Mouse (Mus musculus): ENCODE data around the gene Il1rn. TPM values are rescaled to one million over a fixed set of nuclear protein-coding genes. Genes with fewer than 3 reads are reported as not detected.
A peak's percentile ranks its signal among the peaks of the same experiment; 100 is the strongest.

The Il1rn gene
- polyA plus RNA-seq, 1 experiment from 2014 or later = 0.24 TPM

GRCm38 (mm10) chr2:24385111-24385961 lies 48.7 kb downstream of the Il1rn start:
- Histone ChIP-seq H3K4me2 (ENCODE audit: low read length) (no peak overlapping the region), H3K4me3 (ENCODE audit: low read depth, low read length) (no peak overlapping the region), H3K36me3 (ENCODE audit: control insufficient read depth, insufficient read depth, low read length) (no peaks in the 10 kb centered on the region), H3K4me1 (replicated peaks; ENCODE audit: control insufficient read depth, insufficient read depth, low read length) (no peaks in the 10 kb centered on the region; the same call in 1 of the 2 replicates), H3K27ac (ENCODE audit: low read depth) (no peak overlapping the region), H3K9ac (ENCODE audit: low read length) (no peak overlapping the region), H3K27me3 (replicated peaks; ENCODE audit: control insufficient read depth, insufficient read depth, low read length) (no peaks in the 10 kb centered on the region), H3K9me3 (ENCODE audit: control insufficient read depth, low read length) (no peaks in the 10 kb centered on the region)
- ATAC-seq (replicated peaks; ENCODE audit: low FRiP score, low TSS enrichment, low read depth) (peak; percentile 74), DNase-seq (ENCODE audit: low spot score) (peak; percentile 62)
- 72% methylated on average over 14 of the region's 14 CpGs for WGBS

- 89% methylated on average over 21 of the region's 21 CpGs for WGBS
- no peak overlapping the region for H3K4me2 ChIP-seq (ENCODE audit: low read length)
- H3K36me3 ChIP-seq (ENCODE audit: control insufficient read depth, insufficient read depth, low read length) = no peaks in the 10 kb centered on the region
- no peaks in the 10 kb centered on the region; the same call in 1 of the 2 replicates for H3K4me1 ChIP-seq (replicated peaks; ENCODE audit: control insufficient read depth, insufficient read depth, low read length)
- H3K27me3 ChIP-seq (replicated peaks; ENCODE audit: control insufficient read depth, insufficient read depth, low read length) = no peaks in the 10 kb centered on the region
- DNase-seq (ENCODE audit: low spot score) (peak; percentile 29), ATAC-seq (replicated peaks; ENCODE audit: low FRiP score, low TSS enrichment, low read depth) (no peak)
- H3K9ac ChIP-seq (ENCODE audit: low read length) = no peak overlapping the region
- no peaks in the 10 kb centered on the region for H3K9me3 ChIP-seq (ENCODE audit: control insufficient read depth, low read length)
- no peak overlapping the region for H3K27ac ChIP-seq (ENCODE audit: low read depth)
- no peak overlapping the region for H3K4me3 ChIP-seq (ENCODE audit: low read depth, low read length)
These were observed 49.7 kb downstream of the Il1rn start for GRCm38 (mm10) chr2:24386158-24386963.

GRCm38 (mm10) chr2:24386964-24387320 lies 50.3 kb downstream of the Il1rn start:
- Histone ChIP-seq H3K4me3 (ENCODE audit: low read depth, low read length) (no peak overlapping the region), H3K27me3 (replicated peaks; ENCODE audit: control insufficient read depth, insufficient read depth, low read length) (no peaks in the 10 kb centered on the region), H3K36me3 (ENCODE audit: control insufficient read depth, insufficient read depth, low read length) (no peaks in the 10 kb centered on the region), H3K9me3 (ENCODE audit: control insufficient read depth, low read length) (no peaks in the 10 kb centered on the region), H3K4me2 (ENCODE audit: low read length) (no peak overlapping the region), H3K4me1 (replicated peaks; ENCODE audit: control insufficient read depth, insufficient read depth, low read length) (no peaks in the 10 kb centered on the region; the same call in 1 of the 2 replicates), H3K9ac (ENCODE audit: low read length) (no peak overlapping the region), H3K27ac (ENCODE audit: low read depth) (no peak overlapping the region)
- WGBS = 89% methylated on average over 2 of the region's 2 CpGs
- ATAC-seq (replicated peaks; ENCODE audit: low FRiP score, low TSS enrichment, low read depth) (no peak), DNase-seq (ENCODE audit: low spot score) (peak; percentile 13)

GRCm38 (mm10) chr2:24387361-24388283 lies 51.0 kb downstream of the Il1rn start:
- H3K4me3 ChIP-seq (ENCODE audit: low read depth, low read length) = no peak overlapping the region

GRCm38 (mm10) chr2:24393251-24393650 lies 56.6 kb downstream of the Il1rn start:
- WGBS = 89% methylated on average over 2 of the region's 2 CpGs
- no peak for ATAC-seq (replicated peaks; ENCODE audit: low FRiP score, low TSS enrichment, low read depth)
- Histone ChIP-seq H3K4me1 (replicated peaks; ENCODE audit: control insufficient read depth, insufficient read depth, low read length) (no peaks in the 10 kb centered on the region), H3K27me3 (replicated peaks; ENCODE audit: control insufficient read depth, insufficient read depth, low read length) (no peaks in the 10 kb centered on the region), H3K4me2 (ENCODE audit: low read length) (no peak overlapping the region), H3K27ac (ENCODE audit: low read depth) (no peak overlapping the region), H3K9ac (ENCODE audit: low read length) (no peak overlapping the region), H3K36me3 (ENCODE audit: control insufficient read depth, insufficient read depth, low read length) (no peaks in the 10 kb centered on the region), H3K4me3 (ENCODE audit: low read depth, low read length) (no peak overlapping the region), H3K9me3 (ENCODE audit: control insufficient read depth, low read length) (no peaks in the 10 kb centered on the region)
- peak; percentile 27 for DNase-seq (ENCODE audit: low spot score)

More at GRCm38 (mm10) chr2:24387361-24388283, 51.0 kb downstream of the Il1rn start:
- WGBS = 82% methylated on average over 4 of the region's 4 CpGs
- ATAC-seq (replicated peaks; ENCODE audit: low FRiP score, low TSS enrichment, low read depth) (no peak), DNase-seq (ENCODE audit: low spot score) (peak; percentile 35)
- Histone ChIP-seq H3K9ac (ENCODE audit: low read length) (no peak overlapping the region), H3K27me3 (replicated peaks; ENCODE audit: control insufficient read depth, insufficient read depth, low read length) (no peaks in the 10 kb centered on the region), H3K9me3 (ENCODE audit: control insufficient read depth, low read length) (no peaks in the 10 kb centered on the region), H3K36me3 (ENCODE audit: control insufficient read depth, insufficient read depth, low read length) (no peaks in the 10 kb centered on the region), H3K4me1 (replicated peaks; ENCODE audit: control insufficient read depth, insufficient read depth, low read length) (no peaks in the 10 kb centered on the region; the same call in 1 of the 2 replicates), H3K27ac (ENCODE audit: low read depth) (no peak overlapping the region), H3K4me2 (ENCODE audit: low read length) (no peak overlapping the region)

GRCm38 (mm10) chr2:24397115-24397514 lies 60.5 kb downstream of the Il1rn start:
- H3K4me2 ChIP-seq (ENCODE audit: low read length) = no peak overlapping the region
- DNase-seq (ENCODE audit: low spot score) = peak; percentile 49
- 12% methylated on average over 2 of the region's 2 CpGs for WGBS

GRCm38 (mm10) chr2:24400711-24401110 lies 64.1 kb downstream of the Il1rn start:
- no peak overlapping the region for H3K27ac ChIP-seq (ENCODE audit: low read depth)
- no peak overlapping the region for H3K9ac ChIP-seq (ENCODE audit: low read length)
- H3K36me3 ChIP-seq (ENCODE audit: control insufficient read depth, insufficient read depth, low read length) = no peaks in the 10 kb centered on the region
- ATAC-seq (replicated peaks; ENCODE audit: low FRiP score, low TSS enrichment, low read depth) = no peak
- 93% methylated on average over 3 of the region's 3 CpGs for WGBS
- no peak for DNase-seq (ENCODE audit: low spot score)
- H3K9me3 ChIP-seq (ENCODE audit: control insufficient read depth, low read length) = no peaks in the 10 kb centered on the region
- 0 out of 2 replicates have a peak, but pooled peaks cover 4% of the 10 kb centered on the region for H3K4me1 ChIP-seq (replicated peaks; ENCODE audit: control insufficient read depth, insufficient read depth, low read length)
- H3K4me2 ChIP-seq (ENCODE audit: low read length) = no peak overlapping the region
- H3K4me3 ChIP-seq (ENCODE audit: low read depth, low read length) = no peak overlapping the region
- 0 out of 2 replicates have a peak, but pooled peaks cover 5% of the 10 kb centered on the region for H3K27me3 ChIP-seq (replicated peaks; ENCODE audit: control insufficient read depth, insufficient read depth, low read length)

More at GRCm38 (mm10) chr2:24397115-24397514, 60.5 kb downstream of the Il1rn start:
- no peak for ATAC-seq (replicated peaks; ENCODE audit: low FRiP score, low TSS enrichment, low read depth)
- H3K4me1 ChIP-seq (replicated peaks; ENCODE audit: control insufficient read depth, insufficient read depth, low read length) = no peaks in the 10 kb centered on the region
- no peaks in the 10 kb centered on the region for H3K9me3 ChIP-seq (ENCODE audit: control insufficient read depth, low read length)
- no peaks in the 10 kb centered on the region for H3K36me3 ChIP-seq (ENCODE audit: control insufficient read depth, insufficient read depth, low read length)
- H3K27me3 ChIP-seq (replicated peaks; ENCODE audit: control insufficient read depth, insufficient read depth, low read length) = no peaks in the 10 kb centered on the region
- H3K27ac ChIP-seq (ENCODE audit: low read depth) = no peak overlapping the region
- H3K9ac ChIP-seq (ENCODE audit: low read length) = no peak overlapping the region
- H3K4me3 ChIP-seq (ENCODE audit: low read depth, low read length) = no peak overlapping the region

Measured in intestine, embryonic 14.5 days (tissue).